Mouse (Mus musculus): ENCODE data around the gene Rpl28.

Gene Rpl28

DNA sequence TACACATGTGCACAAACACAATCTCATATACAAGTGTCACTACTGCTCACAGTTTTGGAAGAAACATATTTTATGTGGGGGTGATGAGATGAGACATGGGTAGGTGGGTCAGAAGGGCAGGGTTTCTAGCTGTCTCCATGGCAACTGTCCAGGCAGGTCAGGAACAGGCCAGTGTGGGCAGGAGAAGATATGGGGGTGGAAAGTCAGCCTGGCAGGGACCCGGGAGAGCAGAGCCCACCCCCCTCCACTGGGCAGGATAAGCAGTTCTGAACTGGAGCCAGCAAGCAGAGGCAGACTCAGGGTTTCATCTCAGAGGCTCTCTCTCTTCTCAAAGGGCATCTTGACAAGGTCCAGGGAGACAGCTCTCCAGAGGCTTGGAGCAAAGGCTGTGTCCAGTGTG is 45.0 kb downstream of the Rpl28 start:
- 13% methylated on average over 1 of the region's 1 CpGs for WGBS

DNA sequence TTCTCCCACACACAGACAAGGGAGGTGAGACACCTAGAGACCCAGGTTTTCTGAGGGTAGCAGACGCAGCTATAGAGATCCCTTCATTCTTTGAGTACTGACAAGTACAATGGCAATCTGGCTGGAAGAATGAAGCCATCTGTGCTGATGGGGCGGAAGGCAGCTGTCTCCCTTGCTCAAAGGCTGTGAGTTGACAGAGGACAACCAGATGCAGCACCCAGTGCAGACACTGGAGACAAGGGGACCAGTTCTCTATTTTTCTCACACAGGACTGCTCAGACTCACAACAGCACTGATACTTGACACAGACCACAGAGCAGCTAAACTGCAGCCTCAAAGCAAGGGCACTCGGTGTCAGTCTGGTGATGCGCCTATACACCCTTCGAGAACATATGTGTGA is 49.4 kb downstream of the Rpl28 start:
- 29% methylated on average over 5 of the region's 5 CpGs for WGBS

DNA sequence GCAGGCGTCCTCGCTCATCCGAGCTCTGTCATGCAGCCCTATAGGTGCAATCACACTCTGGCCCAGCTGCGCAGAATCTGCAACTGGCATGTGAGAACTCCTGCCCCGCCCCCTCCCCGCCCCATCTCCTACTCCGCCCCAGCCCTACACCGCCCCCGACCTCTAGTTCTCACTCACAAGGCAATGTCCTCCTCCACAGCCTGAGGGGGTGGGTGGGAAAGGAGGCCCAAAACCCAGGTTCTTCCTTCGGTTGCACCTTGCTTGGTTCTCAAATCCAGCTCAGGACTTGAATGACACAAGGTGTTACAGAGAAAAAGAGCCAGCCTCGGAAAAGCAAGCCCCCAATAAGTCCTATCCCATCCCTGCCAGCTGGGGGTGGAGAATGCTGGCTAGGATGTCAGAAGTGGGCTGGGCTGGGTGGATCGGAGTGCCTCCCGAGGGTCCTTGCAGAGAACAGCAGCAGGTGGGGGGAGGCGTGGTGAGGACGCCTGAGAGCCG is 50.0 kb downstream of the Rpl28 start:
- WGBS: under 1% methylated on average over 16 of the region's 16 CpGs

DNA sequence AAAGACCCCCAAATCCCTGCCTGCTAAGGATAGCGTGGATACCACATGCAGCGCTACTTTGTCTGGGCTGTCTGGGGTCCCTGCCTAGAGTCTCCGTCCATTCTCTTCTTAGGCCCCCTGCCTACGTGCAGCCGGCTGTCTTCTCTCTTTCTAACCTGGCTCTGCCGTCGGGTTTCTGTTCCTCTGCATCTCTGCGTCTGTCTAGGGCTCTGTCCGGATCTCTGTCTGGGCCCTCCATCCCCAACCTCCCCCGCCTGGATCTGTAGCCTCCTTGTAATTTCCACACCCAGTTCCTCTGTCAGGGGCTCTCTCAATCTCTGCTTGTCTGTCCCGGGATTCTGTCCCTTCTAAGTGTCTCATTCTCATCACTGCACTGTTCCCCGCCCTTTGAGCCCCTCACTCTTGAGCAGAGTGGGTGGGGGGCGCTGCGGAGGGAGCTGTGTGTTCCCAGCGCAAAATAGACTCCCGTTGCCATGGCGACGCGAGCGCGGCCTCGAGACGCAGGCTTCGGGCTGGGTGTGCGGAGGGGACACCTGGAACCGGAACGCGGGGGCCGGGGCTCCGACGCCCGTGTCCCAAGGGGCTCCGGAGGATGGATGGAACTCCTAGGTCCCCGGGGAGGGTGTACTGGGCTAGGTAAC is 51.0 kb downstream of the Rpl28 start:
- 1% methylated on average over 34 of the region's 34 CpGs for WGBS

DNA sequence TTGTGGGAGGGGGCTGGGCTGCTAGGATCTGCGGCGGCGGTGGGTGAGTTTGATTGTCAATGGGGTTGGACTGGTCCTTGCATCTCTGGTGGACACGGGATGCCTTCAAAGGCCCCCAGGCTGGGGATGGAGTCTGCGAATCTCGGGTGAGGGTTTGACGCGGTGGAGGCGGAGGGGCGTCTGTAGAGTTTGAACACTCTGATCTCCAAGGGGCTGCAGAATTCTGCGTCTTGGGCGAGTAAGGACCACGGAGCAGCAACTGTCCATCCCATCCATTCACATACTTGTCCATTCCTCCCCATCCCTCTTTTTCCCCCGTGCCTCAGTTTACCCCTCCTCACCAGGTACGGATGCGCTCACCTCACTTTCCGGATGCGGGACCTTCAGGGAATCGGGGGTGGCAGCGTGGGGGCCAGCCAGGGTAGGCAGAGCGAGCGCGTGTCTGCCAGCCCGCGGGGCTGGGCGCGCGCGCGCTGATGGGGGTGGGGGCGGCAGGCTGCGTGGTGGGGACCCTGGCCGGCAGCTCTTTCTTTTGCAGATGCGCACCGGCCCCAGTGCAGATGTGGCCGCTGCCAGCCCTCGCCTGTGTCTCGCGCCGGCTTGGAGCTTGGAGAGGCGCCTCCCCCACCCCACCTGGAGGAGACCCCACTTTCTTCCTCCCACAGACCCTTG is 51.7 kb downstream of the Rpl28 start, which contains the start of gene Shisa7:
TSS of gene Shisa7 (minus strand) at position 452 of the 672 bp plus-strand sequence.
- WGBS: 2% methylated on average over 41 of the region's 41 CpGs
